Mouse (Mus musculus) adrenal gland, adult 18-20 months (tissue): ENCODE data around the gene Eno3. TPM values are rescaled to one million over a fixed set of nuclear protein-coding genes. Genes with fewer than 3 reads are reported as not detected.

Experiments
- DNase-seq, 2 experiments: peaks; one replicate each; pipeline ENCODE4 v3.0.0; 2021 to 2022; ENCODE audit warnings: low spot score in 2 of 2
- total RNA-seq, 2 experiments: library from RNA; stranded (reverse); gene quantifications; 1 replicate in 1 of 2; 2 replicates in 1 of 2; pipeline ENCODE4 v1.2.3; 2021

Eno3 gene
- total RNA-seq, 2 experiments from 2014 or later = 29.0 to 44.2 TPM

DNA sequence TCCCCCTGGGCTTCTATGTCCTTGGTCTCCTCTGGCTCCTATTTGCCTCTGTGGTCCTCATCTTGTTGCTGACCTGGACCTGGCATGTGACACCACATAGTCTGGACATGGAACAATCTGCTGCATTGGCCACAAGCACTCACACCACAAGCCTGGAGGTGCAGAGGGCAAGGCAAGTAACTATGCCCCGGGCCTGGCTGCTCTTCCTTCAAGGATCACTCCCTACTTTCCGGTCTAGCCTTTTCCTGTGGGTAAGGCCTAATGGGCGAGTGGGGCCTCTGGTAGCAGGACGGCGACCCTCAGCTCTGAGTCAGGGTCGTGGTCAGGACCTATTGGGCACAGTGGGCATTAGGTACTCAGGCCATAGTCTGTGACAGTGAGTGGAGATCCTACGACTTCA is 15.8 kb upstream of the Eno3 start:
- DNase-seq = no peak

DNA sequence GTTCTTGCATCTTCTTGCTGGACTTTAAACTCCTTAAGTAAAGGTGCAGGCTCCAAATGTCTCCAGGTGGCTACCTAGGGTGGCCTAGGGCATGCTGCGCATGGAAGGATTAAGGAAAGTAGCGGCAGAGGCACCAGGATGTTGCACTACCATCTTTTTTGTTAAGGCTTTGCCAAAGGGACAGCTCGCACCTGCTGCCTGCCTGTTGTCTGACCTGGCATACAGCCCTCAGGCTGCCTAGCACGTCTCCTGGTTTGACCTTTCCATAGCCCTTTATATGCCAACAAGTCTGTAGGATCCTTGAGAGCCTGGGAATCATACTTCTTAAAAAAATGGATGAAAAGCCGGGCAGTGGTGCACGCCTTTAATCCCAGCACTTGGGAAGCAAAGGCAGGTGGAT is 14.0 kb upstream of the Eno3 start:
- DNase-seq = no peak

DNA sequence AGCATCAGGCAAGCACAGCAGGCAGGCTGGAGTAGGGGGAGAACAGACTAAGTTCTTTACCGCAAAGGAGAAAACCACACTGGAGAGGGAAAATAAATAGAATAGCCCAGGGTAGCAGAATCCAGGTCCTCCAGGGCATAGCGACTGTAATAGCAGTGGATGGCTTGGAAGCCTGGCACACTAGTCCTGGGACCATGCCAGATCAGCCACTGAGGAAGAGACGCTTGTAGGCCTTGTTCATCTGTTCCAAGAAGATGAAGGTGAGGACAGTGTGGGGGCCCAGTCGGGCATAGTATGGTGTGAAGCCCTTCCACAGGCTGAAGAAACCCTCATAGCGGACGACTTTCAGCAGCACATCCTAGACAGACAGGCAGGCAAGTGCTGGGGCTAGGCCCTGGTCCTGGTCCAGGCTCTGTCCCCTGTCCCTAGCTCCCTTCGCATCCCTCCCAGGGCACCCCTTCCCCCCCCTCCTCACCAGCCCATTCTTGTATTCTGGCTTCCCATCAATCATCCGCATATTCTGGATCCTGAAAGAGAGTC is 12.4 kb upstream of the Eno3 start:
- DNase-seq = no peak

DNA sequence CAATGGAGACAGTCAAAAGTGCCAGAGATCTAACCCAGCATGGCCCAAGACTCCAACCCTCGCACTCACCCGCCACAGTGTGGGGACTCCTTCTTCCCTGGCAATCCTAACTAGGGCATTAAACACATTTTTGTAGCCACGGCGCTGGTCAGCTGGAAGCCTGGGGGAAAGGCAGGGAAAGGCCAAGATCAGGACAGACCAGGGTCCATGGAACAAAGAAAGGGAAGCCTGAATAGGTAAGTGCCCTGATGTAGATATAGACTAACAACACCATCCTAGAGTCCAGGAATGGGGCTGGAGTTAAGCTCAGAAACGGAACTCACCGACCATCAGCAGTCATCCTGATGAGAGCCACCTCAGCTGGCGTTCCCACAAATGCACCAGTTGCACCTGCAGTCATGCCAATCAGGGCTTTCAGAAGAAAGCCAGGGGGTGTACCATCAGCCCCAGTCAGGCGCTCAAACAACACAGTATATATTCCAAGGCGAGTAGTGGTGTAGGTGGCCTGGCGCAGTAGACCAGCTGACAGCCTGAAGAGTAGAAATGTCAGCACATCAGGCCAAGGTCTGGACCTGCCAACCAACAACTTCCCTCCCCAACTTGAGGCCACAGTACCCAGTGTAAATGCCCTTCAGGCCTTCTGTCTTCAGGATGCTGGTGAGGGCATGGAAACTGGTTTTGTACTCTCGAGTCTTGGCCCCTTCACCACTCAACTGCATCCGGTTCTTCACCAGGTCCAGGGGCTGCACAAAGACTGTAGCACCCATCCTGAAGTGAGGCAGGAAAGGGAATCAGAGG is 11.3 kb upstream of the Eno3 start:
- no peak for DNase-seq

DNA sequence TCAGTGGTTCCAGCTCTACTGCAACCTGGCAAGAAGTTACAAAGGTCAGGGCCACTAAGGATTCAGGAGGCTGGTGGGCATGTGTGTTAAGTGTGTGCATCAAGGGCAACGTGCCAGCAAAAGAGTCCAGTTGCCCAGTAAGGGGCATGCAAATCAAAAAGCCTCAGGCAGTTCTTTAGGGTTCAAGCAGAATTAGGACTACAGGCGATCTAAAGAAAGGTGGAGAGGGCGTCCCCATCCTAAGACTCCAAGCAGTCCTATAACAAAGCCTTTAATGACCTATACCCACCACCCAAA is 10.8 kb upstream of the Eno3 start:
- DNase-seq = no peak

DNA sequence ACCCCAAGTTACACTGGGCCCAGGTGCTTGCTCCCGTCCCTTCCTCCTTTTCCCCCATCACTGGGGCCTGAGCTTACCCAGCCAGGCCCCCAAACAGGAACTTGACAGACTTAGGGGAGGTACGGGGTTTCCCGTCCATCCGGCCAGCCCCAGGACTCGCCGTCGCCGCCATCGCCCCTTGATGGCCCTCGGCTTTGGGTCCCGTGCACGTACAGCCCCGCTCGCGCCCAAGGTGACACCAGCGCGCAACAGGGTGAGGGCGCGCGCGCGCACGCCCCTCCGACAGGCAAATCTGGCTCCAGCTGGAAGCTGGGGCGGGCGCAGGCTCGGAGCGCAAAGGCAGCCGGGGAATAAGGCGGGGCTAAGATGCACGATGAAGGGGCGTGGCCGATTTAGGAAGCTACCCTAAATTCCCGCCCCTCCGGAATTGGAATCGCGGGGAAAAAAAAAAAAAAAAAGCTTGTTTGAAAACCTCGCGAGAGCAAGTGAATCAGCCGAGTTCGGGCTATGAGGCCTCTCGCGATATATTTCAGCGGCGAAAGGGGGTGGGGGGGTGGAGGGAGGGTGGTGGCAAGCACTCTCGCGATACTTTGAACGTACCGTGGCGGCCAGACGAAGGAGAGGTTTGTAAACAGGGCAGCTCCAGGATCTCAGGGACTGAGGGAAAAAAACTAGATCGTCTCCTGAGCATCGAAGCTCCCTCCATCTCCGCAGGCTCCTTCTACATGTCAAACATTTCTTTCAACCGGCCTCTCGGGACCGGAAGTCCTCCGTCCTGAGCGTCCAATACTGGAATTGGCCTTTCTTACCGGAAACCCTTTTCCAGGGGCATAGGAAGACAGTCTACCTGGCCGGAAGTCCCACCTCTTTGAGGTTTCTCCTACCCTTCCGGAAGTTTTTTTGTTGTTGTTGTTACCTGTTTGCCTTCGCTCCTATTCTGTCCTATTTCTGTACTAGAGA is 10.0 kb upstream of the Eno3 start, which contains the start of the genes Rnf167 and Slc25a11:
Gene Rnf167 (plus strand): TSS at position 545 of the 960 bp plus-strand sequence.
Gene Slc25a11 (minus strand): TSS at position 789 of the 960 bp plus-strand sequence.
- peak; percentile 87 to 90 for DNase-seq

DNA sequence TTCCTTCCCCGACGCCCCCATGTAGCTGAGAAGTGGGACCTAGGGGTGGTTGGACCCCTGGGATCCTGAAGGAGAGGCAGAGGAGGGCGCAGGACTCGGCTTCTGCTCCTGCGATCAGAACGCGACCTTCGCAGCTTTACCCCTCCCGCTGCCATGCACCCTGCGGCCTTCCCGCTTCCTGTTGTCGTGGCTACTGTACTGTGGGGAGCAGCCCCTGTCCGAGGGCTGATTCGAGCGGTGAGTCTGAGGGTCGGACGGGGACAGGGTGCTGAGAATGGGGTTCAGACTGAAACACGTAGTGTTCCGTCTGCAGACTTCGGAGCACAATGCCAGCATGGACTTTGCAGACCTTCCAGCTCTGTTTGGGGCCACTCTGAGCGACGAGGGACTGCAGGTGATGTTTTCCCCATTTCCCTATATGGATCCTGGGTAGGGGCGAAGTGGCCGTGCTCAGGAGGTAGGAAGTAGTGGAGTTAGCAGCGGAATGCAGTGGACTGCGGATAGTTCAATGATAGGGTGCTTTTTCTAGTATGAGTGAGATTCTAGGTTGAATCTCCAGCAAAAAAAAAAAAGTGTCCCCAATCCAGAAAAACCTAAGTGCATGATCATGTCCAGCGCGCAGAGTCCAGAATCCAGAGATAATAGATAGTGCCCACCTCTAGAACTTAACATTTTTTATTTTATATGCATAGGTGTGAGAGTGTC is 9.1 kb upstream of the Eno3 start:
- DNase-seq = no peak

DNA sequence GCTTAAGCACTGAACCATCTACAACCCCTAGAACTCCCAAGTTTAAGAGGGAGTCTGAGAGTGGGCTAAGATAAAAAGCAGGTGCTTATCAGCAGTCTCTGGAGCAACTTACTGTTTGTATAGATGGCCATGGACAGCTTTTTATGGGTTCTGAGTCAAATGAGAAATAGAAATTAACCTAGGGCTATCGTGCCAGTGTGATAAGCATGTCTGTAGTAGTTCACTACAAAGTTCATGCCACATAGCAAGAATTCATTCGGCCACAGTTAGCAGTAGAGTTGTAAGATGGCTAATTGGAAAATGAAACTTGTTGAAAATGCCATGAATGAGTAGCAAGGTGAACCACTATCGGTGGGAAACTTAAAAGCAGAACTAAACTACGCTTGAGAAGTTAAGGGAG is 8.5 kb upstream of the Eno3 start:
- no peak for DNase-seq

DNA sequence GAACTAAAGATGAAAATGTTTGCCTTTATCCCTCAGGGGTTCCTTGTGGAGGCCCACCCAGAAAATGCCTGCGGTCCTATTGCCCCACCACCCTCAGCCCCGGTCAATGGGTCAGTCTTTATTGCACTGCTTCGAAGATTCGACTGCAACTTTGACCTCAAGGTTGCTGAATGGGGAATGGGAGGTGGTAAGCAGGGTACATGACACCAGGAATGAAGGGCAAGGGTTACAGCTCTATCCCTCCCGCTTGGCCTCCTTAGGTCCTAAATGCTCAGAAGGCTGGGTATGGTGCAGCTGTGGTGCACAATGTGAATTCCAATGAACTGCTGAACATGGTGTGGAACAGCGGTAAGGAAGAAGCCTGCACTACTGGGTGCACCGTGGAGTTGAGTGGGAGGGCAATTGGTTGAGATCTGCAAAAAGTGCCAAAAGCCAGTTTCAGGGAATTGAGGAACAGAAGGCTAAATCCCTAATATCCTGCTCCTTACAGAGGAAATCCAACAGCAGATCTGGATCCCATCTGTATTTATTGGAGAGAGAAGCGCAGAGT is 7.7 kb upstream of the Eno3 start:
- DNase-seq = peak in 1 of 2 experiments; percentile 19

DNA sequence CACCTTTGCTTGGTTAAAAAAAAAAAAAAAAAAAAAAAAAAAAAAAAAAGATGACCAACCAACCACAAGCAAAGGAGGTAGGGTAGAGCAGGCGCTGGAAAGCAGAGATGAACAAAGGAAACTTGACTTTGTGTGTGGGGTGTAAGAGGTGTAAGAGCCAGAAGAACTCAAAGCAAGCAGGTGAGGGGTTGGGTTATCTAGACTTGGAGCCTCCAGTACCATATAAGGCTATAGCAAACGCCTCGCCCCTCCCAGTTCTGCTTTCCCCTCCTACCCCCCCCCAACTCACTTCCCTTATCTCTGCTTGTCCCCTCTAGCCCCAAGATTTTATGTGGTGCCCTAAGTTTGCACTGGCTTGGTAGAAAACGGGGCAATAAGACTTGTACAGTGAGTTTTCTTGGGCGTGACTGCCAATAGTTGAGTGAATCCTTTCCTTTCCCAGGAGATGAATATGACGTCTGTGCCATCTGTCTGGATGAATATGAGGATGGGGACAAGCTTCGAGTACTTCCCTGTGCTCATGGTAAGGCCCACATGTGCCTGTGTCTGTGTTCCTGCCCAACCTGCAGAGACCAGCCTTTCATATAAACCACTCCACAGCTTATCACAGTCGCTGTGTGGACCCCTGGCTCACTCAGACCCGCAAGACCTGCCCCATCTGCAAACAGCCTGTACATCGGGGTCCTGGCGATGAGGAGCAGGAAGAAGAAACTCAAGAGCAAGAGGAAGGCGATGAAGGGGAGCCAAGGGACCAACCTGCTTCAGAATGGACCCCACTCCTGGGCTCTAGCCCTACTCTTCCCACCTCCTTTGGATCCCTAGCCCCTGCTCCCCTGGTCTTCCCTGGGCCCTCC is 6.5 kb upstream of the Eno3 start:
- DNase-seq = peak in 1 of 2 experiments; percentile 26

DNA sequence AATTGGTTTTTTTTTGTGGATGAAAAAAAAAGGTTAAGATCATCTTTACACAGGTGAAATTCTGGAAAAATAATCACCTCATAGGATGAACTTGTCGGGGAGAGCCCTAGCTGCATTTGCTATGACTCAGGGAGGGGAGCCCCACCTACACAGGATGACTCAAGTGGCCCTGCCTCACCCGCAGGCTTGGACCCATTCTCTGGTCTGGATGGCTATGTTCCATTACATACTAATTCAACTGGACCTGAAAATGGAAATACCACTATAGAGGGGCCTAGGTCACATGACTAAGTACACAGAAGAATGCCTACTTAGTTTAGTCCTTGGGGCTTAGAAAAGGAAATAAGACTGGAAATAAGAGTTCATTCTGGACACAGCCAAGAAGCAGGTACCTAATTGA is 5.6 kb upstream of the Eno3 start:
- no peak for DNase-seq

DNA sequence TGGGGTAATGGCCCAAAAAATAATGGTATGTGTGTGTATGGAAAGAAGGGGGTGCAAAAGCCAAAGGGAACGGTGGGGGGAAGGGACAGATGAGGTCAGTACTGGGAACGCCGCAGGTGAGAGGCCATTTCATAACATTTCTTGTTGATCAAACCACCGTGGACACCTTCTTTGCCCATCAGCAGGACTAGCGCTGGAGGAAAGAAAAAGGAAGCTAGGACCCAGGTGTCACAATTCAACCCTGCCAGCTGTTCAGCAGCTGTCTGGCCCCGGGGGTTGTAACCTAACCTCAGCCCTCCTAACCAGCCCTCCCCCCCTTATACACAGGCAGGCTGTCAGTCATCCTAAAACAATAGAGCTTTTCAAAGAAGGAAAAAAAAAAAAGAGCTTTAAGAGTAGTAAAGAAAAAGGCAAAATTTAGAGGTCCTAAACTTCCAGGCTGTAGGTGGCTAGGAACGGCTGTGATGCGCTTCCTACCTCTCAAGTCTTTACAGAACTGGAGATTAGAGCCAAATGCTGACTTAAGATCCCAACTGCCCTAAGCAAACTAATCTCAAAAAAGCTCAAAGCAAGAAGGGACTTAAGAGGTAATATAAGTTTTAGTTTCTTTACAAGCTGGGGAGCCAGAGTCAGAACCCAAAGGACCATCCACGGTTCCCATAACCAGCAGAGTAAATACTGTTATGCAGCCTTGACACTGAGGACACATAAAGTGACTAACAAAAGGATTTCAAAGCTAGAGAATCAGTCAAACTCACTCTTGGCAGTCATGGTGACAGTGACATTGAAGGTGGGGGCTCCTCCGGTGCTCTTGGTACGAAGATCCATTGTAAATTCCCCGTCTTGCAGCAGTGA is 4.7 kb upstream of the Eno3 start:
- no peak for DNase-seq

DNA sequence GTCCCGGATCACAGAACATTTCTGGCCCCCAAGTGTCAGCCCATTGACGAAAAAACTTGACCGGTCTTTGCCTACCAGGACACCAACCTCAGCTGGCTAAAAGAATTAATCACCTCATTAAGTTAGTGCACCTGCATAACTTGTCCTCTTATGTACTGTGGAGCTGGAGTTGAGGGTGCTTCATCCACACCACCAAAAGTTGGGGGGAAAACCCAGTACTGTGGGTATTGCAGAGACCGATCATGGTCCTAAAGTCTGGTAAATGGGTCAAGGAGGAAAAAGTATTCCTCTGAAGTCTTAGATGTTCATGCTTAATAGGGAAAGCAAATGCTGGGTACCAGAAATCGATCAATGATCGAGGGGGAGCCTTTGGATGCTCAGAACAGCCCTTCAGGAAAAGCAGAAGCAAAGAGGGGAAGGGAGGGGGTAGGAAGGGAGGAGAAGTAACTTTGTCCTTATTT is 4.1 kb upstream of the Eno3 start:
- no peak for DNase-seq

DNA sequence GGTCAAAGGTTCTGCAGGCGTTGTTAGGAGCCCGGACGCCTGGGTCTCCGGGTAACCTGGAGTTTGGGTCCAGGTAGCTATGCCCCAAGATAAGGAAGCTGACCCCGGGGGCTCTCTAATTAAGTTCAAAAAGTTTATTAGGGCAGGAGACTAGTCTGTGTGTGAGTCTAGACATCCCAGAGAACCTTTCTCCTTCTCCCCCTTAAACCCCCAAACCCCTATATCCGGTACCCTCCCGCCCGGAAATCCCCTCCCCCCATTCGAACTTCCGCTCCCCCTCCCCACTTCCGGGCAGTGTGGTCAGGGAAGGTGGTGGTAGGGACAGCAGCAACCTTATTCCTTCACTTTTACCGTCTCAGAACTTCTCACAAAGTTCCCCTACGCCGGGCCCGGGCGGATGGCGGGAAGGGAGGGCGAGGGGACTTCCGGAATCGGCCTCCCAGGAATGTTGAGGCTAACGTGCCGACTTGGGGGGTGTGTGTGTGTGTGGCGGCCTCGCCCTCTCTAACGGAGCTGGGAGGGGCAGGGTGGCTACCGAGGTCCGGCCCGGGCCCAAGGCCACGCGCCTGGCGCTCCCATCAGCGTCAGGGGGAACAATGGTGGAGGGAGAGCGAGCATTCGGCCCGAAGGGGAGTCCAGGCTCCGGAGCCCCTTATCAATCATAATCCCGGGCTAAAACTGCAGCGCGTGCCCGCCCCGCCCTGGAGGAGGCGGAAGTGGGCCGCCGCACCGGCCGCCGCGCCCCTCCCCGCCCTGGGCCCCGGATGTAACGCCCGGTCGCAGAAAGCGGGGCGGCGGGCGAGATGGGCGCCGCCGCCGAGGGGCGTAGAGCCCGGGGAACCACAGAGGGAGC is 3.4 kb upstream of the Eno3 start:
- DNase-seq = peak; percentile 67 to 75

DNA sequence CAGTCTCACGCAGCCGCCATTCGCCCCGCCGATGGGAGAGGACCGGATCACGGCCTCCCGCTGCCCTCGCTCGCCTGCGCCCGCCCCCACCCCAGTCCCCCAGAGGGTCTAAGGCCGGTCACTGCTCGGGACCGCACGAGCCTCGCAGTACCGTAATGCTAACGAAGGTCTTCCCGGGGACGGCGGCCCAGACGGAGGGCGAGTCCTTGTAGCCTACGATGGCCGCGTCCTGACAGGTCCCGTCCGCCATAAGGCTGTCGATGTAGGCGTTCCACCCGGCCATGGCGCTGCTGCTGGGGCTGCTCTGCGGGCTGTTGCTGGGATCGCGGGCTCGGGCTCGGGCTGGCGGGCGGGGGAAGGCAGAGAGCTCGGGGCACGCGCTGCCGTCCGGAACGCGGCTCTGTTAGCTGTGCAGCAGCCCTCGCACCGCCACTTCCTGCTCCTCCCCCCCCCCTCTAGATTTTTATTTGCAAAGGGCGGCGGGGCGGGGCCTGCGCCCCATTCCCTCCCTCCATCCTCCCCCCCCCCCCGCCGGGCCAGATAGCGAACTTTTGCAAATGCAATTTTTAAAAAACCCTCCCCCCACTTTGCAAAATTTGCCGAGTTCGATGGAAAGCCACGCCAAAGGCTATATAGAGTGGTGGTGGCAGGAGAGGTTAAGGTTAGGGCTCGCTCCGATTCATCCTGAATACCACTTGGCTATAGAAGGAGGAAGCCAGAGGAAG is 2.6 kb upstream of the Eno3 start, which contains the start of gene Pfn1:
Gene Pfn1 (minus strand): TSS at position 447 of the 725 bp plus-strand sequence.
- DNase-seq = peak; percentile 74 to 77

DNA sequence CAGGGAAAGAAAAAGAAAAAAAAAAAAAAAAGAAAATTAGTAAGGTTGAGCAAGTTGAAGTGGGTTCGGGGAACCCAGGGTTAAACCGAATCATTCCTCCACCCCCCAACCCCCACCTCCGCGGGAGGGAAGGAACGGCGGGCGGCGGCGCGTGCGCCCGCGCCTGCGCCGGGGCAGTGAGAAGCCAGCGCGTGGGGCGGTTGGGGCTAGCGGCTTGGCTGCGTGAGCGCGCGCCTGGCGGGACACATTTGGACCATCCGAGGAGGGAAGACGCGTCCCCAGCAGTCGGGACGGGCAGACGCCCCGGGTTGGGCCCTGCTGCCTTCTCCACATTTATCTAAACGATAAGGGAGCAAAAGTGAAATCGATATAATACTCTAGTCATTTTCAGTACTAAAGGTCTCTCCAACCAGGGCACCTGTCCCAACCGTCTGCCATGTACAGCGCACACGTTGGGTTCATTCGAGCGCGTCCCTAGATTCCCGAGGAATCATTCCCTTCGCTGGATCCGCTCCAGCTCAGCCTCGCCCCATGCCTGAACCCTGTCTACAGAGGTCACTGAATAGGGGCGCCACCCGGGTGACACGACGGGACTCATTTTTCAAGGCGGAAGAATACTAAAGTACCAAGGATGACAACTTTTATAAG is 2.0 kb upstream of the Eno3 start:
- peak; percentile 80 to 85 for DNase-seq
